Mouse (Mus musculus) embryonic fibroblast, embryonic 13.5 days (primary cell): ENCODE measurements around the gene Nr2e1.

Experiments
- CTCF ChIP-seq: IDR thresholded peaks from 2 replicates; pipeline ENCODE4 v1.5.1; 2011; ENCODE audit warnings: mild to moderate bottlenecking, control low read depth, low read length, moderate library complexity, borderline replicate concordance; ENCODE audit not compliant: insufficient read depth
- POLR2A ChIP-seq: IDR thresholded peaks from 2 replicates; pipeline ENCODE4 v1.6.1; 2011; ENCODE audit warnings: low read depth, mild to moderate bottlenecking, control low read depth, low read length, moderate library complexity

- no peak for TF ChIP-seq CTCF
- TF ChIP-seq POLR2A = no peak
Observed at GRCm38 (mm10) chr10:42533836-42534453, 49.5 kb downstream of the Nr2e1 start.
